Mouse (Mus musculus) liver, adult (tissue): ENCODE data around the gene Akap8l.

Experiments used
- GATA4 ChIP-seq: IDR thresholded peaks from 2 replicates; pipeline ENCODE4 v1.6.1; 2014; ENCODE audit warnings: mild to moderate bottlenecking, low read length; ENCODE audit not compliant: insufficient replicate concordance

The Akap8l gene

DNA sequence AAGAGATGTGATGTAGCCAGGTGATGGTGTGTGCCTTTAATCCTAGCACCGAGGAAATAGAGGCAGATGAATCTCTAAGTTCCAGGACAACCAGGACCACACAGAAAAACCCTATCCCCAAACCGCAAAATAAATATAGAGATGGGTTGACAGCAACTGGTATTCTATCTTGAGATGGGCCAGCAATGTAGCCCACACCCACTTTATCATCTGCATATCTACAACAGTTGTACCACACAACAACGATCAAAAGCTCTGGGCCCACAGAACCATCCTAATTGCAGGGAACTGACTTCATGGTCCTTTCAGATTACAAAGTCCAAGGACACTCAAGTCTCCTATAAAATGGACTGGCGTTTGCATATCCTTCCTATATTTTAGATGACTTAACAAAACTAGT, 42.4 kb downstream of the Akap8l start:
- no peak for TF ChIP-seq GATA4

DNA sequence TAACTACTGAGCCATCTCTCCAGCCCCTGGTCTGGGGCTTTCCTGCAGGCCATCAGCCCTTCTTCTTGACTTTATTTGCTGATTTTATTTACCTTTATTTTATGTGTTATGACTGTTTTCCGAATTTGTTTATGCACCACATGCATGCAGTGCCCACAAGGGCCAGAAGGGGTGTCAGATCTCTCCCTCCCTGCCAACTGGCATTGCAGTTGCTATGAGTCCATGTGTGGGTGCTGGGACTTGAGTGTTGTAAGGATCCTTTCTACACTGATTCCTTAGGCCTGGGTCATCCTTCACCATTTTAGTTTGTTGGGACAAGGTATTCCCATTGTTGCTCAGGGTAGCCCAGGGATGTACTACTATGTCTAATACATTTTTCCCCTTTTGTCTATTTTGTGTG, 52.3 kb downstream of the Akap8l start:
- no peak for TF ChIP-seq GATA4

DNA sequence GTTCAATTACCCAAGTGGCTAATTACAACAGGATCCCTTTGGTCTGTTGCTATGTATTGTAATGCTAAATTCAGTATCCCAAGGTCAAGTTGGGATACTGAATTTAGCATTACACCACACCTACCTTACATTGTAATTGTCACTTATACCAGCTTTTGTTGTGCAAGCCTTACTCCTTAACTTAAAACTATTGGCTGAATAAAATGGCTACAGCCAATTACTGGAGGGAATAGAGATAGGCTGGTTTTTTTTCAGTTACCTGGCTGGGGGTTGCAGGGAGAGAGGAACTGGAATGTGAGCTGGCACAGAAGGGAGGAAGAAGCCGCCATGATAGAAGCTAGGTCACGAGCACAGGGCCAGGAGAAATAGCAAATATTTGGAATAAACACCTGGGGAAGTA, 54.5 kb downstream of the Akap8l start:
- TF ChIP-seq GATA4: no peak

GRCm38 (mm10) chr17:32295160-32295559, 55.2 kb downstream of the Akap8l start:
- no peak for TF ChIP-seq GATA4

GRCm38 (mm10) chr17:32285138-32285670, 65.2 kb downstream of the Akap8l start:
- TF ChIP-seq GATA4: no peak

- no peak; the same call in 1 of the 2 replicates for TF ChIP-seq GATA4
Measured at GRCm38 (mm10) chr17:32284262-32285137, 65.9 kb downstream of the Akap8l start, which contains the start of gene Brd4. TSS of gene Brd4 (minus strand) at chr17:32284722.

DNA sequence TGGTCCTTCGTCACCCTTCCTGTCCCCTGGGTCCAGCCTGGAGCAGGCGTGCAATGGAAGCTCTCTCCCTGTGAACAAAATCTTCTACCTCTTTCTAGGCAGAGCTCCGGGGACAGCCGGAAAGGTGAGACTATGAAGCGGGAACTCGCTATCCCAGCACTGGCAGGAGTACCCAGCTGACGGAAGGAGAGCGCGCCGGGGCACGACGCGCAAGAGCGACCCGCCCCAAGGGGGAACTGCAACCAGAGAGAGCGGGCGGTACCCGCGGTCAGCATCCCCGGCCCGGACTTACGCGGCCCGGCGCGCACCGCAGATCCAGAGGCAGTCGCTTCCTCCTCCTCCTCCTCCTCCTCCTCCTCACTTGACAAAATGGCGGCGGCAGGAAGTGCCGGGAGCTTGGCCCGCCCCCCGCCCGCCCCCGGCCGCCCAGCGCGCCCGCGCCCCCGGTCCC, 66.6 kb downstream of the Akap8l start:
- TF ChIP-seq GATA4: no peak

- no peak for TF ChIP-seq GATA4
Measured at GRCm38 (mm10) chr17:32283341-32283740, 67.1 kb downstream of the Akap8l start.

- TF ChIP-seq GATA4: no peak
Measured at GRCm38 (mm10) chr17:32281611-32282310, 68.6 kb downstream of the Akap8l start.

GRCm38 (mm10) chr17:32281126-32281525, 69.3 kb downstream of the Akap8l start:
- TF ChIP-seq GATA4: no peak

- TF ChIP-seq GATA4: no peak
Measured at GRCm38 (mm10) chr17:32280575-32280974, 69.8 kb downstream of the Akap8l start.

DNA sequence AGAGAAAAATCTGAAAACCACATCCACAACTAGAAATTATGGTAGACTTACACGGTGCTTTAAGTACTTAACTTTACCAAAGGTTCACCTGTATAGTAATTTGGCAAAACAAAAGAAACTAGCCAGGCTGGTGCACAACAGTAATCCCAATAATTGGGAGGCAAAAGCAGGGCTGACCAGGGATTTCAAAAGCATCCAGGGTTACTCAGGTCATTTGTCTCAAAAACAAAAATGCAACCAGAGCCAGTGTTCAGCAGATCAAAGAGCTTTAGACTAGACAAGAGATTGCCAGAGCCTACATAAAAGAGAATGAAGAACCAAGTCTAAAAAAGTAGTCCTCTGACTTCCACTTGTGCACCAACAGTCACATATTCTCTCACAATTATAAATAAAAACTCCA, 73.2 kb downstream of the Akap8l start:
- TF ChIP-seq GATA4: no peak

DNA sequence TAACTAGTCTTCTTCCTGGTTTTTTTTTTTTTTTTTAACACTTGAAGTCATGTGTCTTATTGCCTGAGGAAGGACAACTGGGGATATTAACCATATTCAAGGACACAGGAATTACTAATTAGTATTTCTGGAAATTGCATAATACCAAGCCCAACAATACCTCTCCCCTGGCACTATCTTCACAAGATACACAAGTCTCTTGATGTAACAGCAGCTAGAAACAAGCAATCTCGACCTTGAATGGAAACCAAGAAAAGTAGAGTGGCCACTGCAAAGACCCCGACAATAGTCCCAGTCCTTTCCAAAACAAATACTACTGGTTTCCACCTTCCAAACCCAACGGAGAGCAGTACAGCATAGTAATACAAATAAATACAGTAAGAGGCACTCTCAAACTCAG, 74.8 kb downstream of the Akap8l start:
- TF ChIP-seq GATA4: no peak
